Comparison of ENCODE assay signal across 15 mouse cellular contexts in the genomic region with DNA sequence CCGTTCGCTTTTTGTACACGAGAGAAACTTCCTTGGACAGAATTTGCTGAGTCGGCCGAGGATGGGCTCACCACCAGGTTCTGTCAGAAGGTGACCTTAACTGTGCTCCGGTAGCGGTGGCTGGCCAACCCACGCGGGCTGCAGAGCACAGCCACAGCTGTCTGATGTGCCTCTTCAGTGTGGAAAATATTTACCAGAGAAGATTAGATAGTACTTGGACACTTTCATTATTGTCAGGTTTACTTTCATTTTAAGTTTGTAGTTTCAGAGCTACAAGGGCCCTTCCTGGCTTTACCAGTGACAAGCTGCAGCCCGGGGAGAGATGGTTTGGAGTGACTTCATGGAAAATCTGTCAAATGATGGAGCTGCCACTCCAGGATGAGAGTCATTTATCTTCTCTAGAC. TPM values are rescaled to one million over a fixed set of nuclear protein-coding genes. Genes with fewer than 3 reads are reported as not detected.
DNase-seq lines count a peak whose midpoint lies in the region; ATAC-seq and TF ChIP-seq lines count a peak whose summit lies in the region.
"Had no signal": no experiment of that assay in that cellular context is flagged by ENCODE, and none has a peak within 500 bp of the region (broad histone marks: within the 10 kb centered on the region; RNA-seq: fewer than 3 reads in every experiment).

No protein-coding gene starts in this region.

- no peak for DNase-seq in heart, postnatal 36 days
- no peak for DNase-seq in lung, adult 2 months
- DNase-seq in lung, postnatal 10 days, result no peak
- no peak for DNase-seq in liver, postnatal 0 days
- DNase-seq in left cerebral cortex, postnatal 4 days, result no peak
- DNase-seq: cerebellum, postnatal 14 days; right cerebral cortex, adult 18-20 months; thymus, postnatal 25 days had no signal

- peaks cover 0 to 3% of the 10 kb centered on the region in 2 experiments; a peak in 1 of 4 replicates for H3K4me1 ChIP-seq in heart, embryonic 14.5 days (ENCODE audit: control insufficient read depth in 2 of 2, insufficient read depth in 2 of 2, low read length in 2 of 2)
- H3K4me1 ChIP-seq in lung, adult 2 months (ENCODE audit: control insufficient read depth, insufficient read depth, low read length), result no peaks in the 10 kb centered on the region
- peaks cover 3% of the 10 kb centered on the region for H3K4me1 ChIP-seq in liver, postnatal 0 days (ENCODE audit: insufficient read depth)
- H3K4me1 ChIP-seq: neural tube, embryonic 15.5 days had no signal

- no peak for ATAC-seq in heart, embryonic 14.5 days (ENCODE audit: insufficient number of reproducible peaks, insufficient read depth, low FRiP score, low read depth)
- peak; percentile 93 for ATAC-seq in CD4-positive, CD25-positive, alpha-beta regulatory T cell, adult 4 months
- no peak for ATAC-seq in liver, postnatal 0 days
- ATAC-seq: intestine, embryonic 16.5 days; Patski had no signal

- H3K27ac ChIP-seq in heart, embryonic 14.5 days (replicated peaks in 1 of 2; ENCODE audit: control insufficient read depth in 1 of 2, insufficient read depth in 1 of 2, low read depth in 2 of 2, low read length in 2 of 2), result no peak overlapping the region
- H3K27ac ChIP-seq in liver, postnatal 0 days (ENCODE audit: low read depth), result peak overlapping the region; percentile 39; the same call in 1 of the 2 replicates
- H3K27ac ChIP-seq: liver, embryonic 15.5 days; neural tube, embryonic 15.5 days had no signal

- intact Hi-C loops in heart, postnatal 36 days (cut with DNase I), result no loop called here
- intact Hi-C loops in left cerebral cortex, postnatal 4 days (cut with DNase I), result no loop called here

- H3K36me3 ChIP-seq in heart, embryonic 14.5 days (ENCODE audit: control insufficient read depth, insufficient read depth, low read length), result no peaks in the 10 kb centered on the region
- 0 out of 2 replicates have a peak, but pooled peaks cover 4% of the 10 kb centered on the region for H3K36me3 ChIP-seq in liver, postnatal 0 days (replicated peaks; ENCODE audit: insufficient read depth, low read length)
- H3K36me3 ChIP-seq: liver, embryonic 15.5 days; neural tube, embryonic 15.5 days had no signal

- no peak overlapping the region for H3K9ac ChIP-seq in heart, embryonic 14.5 days (ENCODE audit: low read length)
- no peak overlapping the region for H3K9ac ChIP-seq in liver, postnatal 0 days (replicated peaks)
- H3K9ac ChIP-seq: liver, embryonic 15.5 days; neural tube, embryonic 15.5 days had no signal

- no peak for TF ChIP-seq EP300 in liver, postnatal 0 days (IDR thresholded peaks at IDR 0.05; ENCODE audit: low read depth)

- TF ChIP-seq CTCF in lung, adult 2 months (IDR thresholded peaks at IDR 0.05; ENCODE audit: insufficient read depth, low read length), result no peak
- TF ChIP-seq CTCF in liver, postnatal 0 days (IDR thresholded peaks at IDR 0.05; ENCODE audit: low read depth), result no peak

- WGBS in heart, embryonic 14.5 days, result 49% methylated on average over 10 of the region's 10 CpGs
- WGBS in lung, adult 2 months, result 43% methylated on average over 10 of the region's 10 CpGs
- WGBS in liver, postnatal 0 days (ENCODE audit: insufficient replicate concordance), result 63% methylated on average over 10 of the region's 10 CpGs

- H3K27me3 ChIP-seq in heart, embryonic 14.5 days (ENCODE audit: control insufficient read depth, insufficient read depth, low read length), result no peaks in the 10 kb centered on the region
- no peaks in the 10 kb centered on the region for H3K27me3 ChIP-seq in liver, postnatal 0 days (ENCODE audit: insufficient read depth, low read length)
- H3K27me3 ChIP-seq: liver, embryonic 15.5 days; neural tube, embryonic 15.5 days; Patski had no signal

- H3K4me2 ChIP-seq in heart, embryonic 14.5 days (ENCODE audit: low read length), result 0 out of 2 replicates have a peak overlapping the region, but pooled peaks have one; percentile 0
- H3K4me2 ChIP-seq in liver, postnatal 0 days (ENCODE audit: low read depth, low read length), result 0 out of 2 replicates have a peak overlapping the region, but pooled peaks have one; percentile 13
- H3K4me2 ChIP-seq: liver, embryonic 15.5 days; neural tube, embryonic 15.5 days had no signal

- H3K4me3 ChIP-seq in heart, embryonic 14.5 days (ENCODE audit: control insufficient read depth in 1 of 2, insufficient read depth in 1 of 2, low read depth in 1 of 2, low read length in 2 of 2), result no peak overlapping the region
- H3K4me3 ChIP-seq in lung, adult 2 months (replicated peaks; ENCODE audit: extremely low read depth, low read depth, low read length), result peak overlapping the region; percentile 32
- no peak overlapping the region for H3K4me3 ChIP-seq in liver, postnatal 0 days (ENCODE audit: low read depth, low read length)
- H3K4me3 ChIP-seq: liver, embryonic 15.5 days; neural tube, embryonic 15.5 days had no signal

- H3K9me3 ChIP-seq in heart, embryonic 14.5 days (ENCODE audit: control insufficient read depth, low read length), result no peaks in the 10 kb centered on the region; the same call in 1 of the 2 replicates
- no peaks in the 10 kb centered on the region for H3K9me3 ChIP-seq in liver, postnatal 0 days (ENCODE audit: low read length)
- H3K9me3 ChIP-seq: liver, embryonic 15.5 days; neural tube, embryonic 15.5 days had no signal

- no peak for TF ChIP-seq POLR2A in lung, adult 2 months (IDR thresholded peaks at IDR 0.05; ENCODE audit: borderline replicate concordance, extremely low read depth, low read depth, low read length)

RNA-seq across cellular contexts. Expression of gene Upb1, which starts 23.6 kb away (rescaled TPM):
- polyA plus RNA-seq in heart, embryonic 14.5 days (2014; fragmentation: Nextera tagmentation; extraction: Ambion mirVana), result 0.65 and 0.75 TPM in 2 replicates
- total RNA-seq in heart, postnatal 36 days (2021), result 1 to 10 TPM in 1 of 2 experiments, under 1 TPM in 1; 0.65 to 1.3 TPM
- 0.35 and 0.59 TPM in 2 replicates for polyA plus RNA-seq in lung, adult 2 months (2012; rRNA removed)
- under 1 TPM in 1 of 2 experiments, not detected in 1; 0.74 TPM for polyA plus RNA-seq in CD4-positive, CD25-positive, alpha-beta regulatory T cell, adult 4 months (2017; shearing (Covaris generic))
- polyA plus RNA-seq in liver, postnatal 0 days (2015; fragmentation: Nextera tagmentation; extraction: Ambion mirVana), result 84.2 and 103 TPM in 2 replicates
- under 1 TPM; 0.12 to 0.52 TPM for total RNA-seq in left cerebral cortex, postnatal 4 days (2021)
- total RNA-seq: midbrain, postnatal 0 days had no signal
- polyA plus RNA-seq: Patski had no signal

Comparison
In these comparisons a context has a peak if more than half of its experiments do, and no peak if none do; other contexts are left out.
1. RNA of gene Upb1, which starts 23.6 kb away (polyA plus RNA-seq): 84.2 to 103 TPM in liver, postnatal 0 days; 0.74 TPM in CD4-positive, CD25-positive, alpha-beta regulatory T cell, adult 4 months, 0.65 to 0.75 TPM in heart, embryonic 14.5 days and 0.35 to 0.59 TPM in lung, adult 2 months; every median in the first group is over 10 times any median in the second.